Mouse (Mus musculus) forebrain, embryonic 11.5 days (tissue): ENCODE data around the gene Ide. TPM values are rescaled to one million over a fixed set of nuclear protein-coding genes. Genes with fewer than 3 reads are reported as not detected.

Experiments
- ATAC-seq: fragments of 200-750 bp; cut with Nextera tagmentation; replicated peaks from 2 replicates; pipeline ENCODE4 v1.8.0; 2017; ENCODE audit warnings: moderate TSS enrichment; ENCODE audit not compliant: low FRiP score
- DNase-seq: peaks from one replicate; pipeline ENCODE4 v3.0.0-alpha.2; 2017; ENCODE audit warnings: low spot score
- H3K27ac ChIP-seq: fragments of 300-500 bp; sonication (generic); 2 replicates; pipeline ENCODE4 v1.5.1; 2014; ENCODE audit warnings: low read depth, low read length
- H3K27me3 ChIP-seq: fragments of 300-500 bp; sonication (generic); 2 replicates; pipeline ENCODE4 v1.6.1; 2014; ENCODE audit warnings: mild to moderate bottlenecking, low read length, mixed read lengths; ENCODE audit not compliant: control insufficient read depth, insufficient read depth
- H3K36me3 ChIP-seq: fragments of 300-500 bp; sonication (generic); 2 replicates; pipeline ENCODE4 v1.6.1; 2014; ENCODE audit warnings: mild to moderate bottlenecking, low read length, moderate library complexity, mixed read lengths; ENCODE audit not compliant: control insufficient read depth, insufficient read depth
- H3K4me1 ChIP-seq: fragments of 300-500 bp; sonication (generic); replicated peaks from 2 replicates; pipeline ENCODE4 v1.6.1; 2014; ENCODE audit warnings: low read length, mixed read lengths; ENCODE audit not compliant: control insufficient read depth, insufficient read depth
- H3K4me2 ChIP-seq: fragments of 300-500 bp; sonication (generic); 2 replicates; pipeline ENCODE4 v1.6.1; 2014; ENCODE audit warnings: low read depth, mild to moderate bottlenecking, low read length, moderate library complexity, mixed read lengths; ENCODE audit not compliant: severe bottlenecking
- H3K4me3 ChIP-seq: fragments of 300-500 bp; sonication (generic); 2 replicates; pipeline ENCODE4 v1.5.1; 2014; ENCODE audit warnings: low read depth, low read length
- H3K9ac ChIP-seq: fragments of 300-500 bp; sonication (generic); 2 replicates; pipeline ENCODE4 v1.6.1; 2014; ENCODE audit warnings: low read length
- H3K9me3 ChIP-seq: fragments of 300-500 bp; sonication (generic); 2 replicates; pipeline ENCODE4 v1.6.1; 2016; ENCODE audit warnings: low read length, mixed read lengths; ENCODE audit not compliant: control insufficient read depth
- WGBS: fragments of 180-500 bp; shearing (Covaris S2); extraction: QIAGEN DNeasy Blood & Tissue Kit; methylation state at CpG from one replicate; pipeline ENCODE4 v1.1.7; 2014; 5-methylcytosine and 5-hydroxymethylcytosine counted together
- polyA plus RNA-seq: library from polyadenylated mRNA; unstranded; fragments of >200 nt; fragmentation: Nextera tagmentation; extraction: Ambion mirVana; gene quantifications from 2 replicates; pipeline ENCODE4 v1.2.1, GENCODE M21; 2014

The Ide gene
- polyA plus RNA-seq, 1 experiment from 2014 or later = 71.6 TPM

- no peaks in the 10 kb centered on the region for H3K36me3 ChIP-seq
- H3K9ac ChIP-seq = no peak overlapping the region
- DNase-seq (no peak), ATAC-seq (no peak)
- no peak overlapping the region for H3K4me2 ChIP-seq
- H3K27ac ChIP-seq = no peak overlapping the region
- no peaks in the 10 kb centered on the region for H3K9me3 ChIP-seq
- 93% methylated on average over 4 of the region's 4 CpGs for WGBS
- no peak overlapping the region for H3K4me3 ChIP-seq
- H3K4me1 ChIP-seq = no peaks in the 10 kb centered on the region
- no peaks in the 10 kb centered on the region for H3K27me3 ChIP-seq
Observed at GRCm38 (mm10) chr19:37369921-37370320, 32.3 kb upstream of the Ide start.

DNA sequence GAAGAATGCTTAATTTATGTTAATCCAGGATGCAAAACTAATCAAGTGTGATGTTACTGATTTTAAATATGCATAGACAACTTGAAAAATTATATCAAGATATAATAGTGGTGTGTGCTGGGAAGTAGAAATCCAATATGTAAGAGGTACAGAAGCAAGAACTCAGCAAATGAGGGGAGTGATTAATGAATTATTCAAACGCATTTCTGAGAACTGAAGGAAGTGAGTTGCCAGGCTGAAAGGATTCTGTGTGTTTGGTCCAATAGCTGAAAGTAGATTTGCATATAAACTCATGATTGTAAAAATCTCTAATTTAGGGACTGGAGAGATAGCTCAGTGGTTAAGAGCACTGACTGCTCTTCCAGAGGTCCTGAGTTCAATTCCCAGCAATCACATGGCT, 31.3 kb upstream of the Ide start:
- no peak for DNase-seq
- H3K9ac ChIP-seq = no peak overlapping the region
- no peak overlapping the region for H3K4me3 ChIP-seq
- no peaks in the 10 kb centered on the region for H3K27me3 ChIP-seq
- no peaks in the 10 kb centered on the region for H3K36me3 ChIP-seq
- no peaks in the 10 kb centered on the region for H3K4me1 ChIP-seq
- H3K9me3 ChIP-seq = no peaks in the 10 kb centered on the region
- no peak overlapping the region for H3K27ac ChIP-seq
- no peak for ATAC-seq
- WGBS = 67% methylated on average over 1 of the region's 1 CpGs
- H3K4me2 ChIP-seq = no peak overlapping the region

DNA sequence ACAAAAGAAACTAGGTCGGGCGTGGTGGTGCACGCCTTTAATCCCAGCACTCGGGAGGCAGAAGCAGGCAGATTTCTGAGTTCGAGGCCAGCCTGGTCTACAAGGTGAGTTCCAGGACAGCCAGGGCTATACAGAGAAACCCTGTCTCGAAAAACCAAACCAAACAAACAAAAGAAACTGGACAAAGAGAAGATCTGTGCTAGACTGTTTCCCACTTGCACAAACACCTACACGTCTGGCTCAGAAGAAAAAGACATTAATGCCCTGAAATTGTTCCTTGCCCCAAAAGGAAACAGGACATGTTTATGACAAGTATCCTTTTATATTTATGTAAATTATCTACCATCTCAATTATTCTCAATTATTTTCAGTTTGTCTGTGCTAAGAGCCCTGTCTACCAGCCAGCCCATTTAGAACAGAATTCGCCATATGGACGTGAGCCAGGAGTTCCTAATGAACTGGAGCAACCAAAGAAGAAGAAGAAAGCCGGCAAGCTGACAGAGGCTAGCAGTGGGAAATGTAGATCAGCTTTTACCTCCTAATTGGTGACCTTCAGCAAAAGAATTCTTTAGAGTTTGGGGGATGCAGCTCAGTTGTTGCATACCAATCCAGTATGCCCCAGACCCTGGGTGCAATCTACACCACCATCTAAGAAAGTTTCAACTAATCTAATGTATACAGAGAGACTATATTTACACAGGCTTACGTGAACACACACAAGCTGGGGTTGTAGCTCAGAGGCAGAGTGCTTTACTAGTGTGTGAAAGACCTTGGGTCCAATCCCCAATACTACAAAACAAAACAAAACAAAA, 25.7 kb upstream of the Ide start:
- WGBS = 79% methylated on average over 11 of the region's 11 CpGs
- no peaks in the 10 kb centered on the region for H3K4me1 ChIP-seq
- no peak overlapping the region for H3K4me3 ChIP-seq
- no peak overlapping the region for H3K9ac ChIP-seq
- H3K36me3 ChIP-seq = no peaks in the 10 kb centered on the region
- H3K27ac ChIP-seq = no peak overlapping the region
- DNase-seq (no peak), ATAC-seq (no peak)
- H3K27me3 ChIP-seq = no peaks in the 10 kb centered on the region
- H3K4me2 ChIP-seq = no peak overlapping the region
- no peaks in the 10 kb centered on the region for H3K9me3 ChIP-seq

GRCm38 (mm10) chr19:37362545-37362944, 24.9 kb upstream of the Ide start:
- Histone ChIP-seq H3K4me1 (no peaks in the 10 kb centered on the region), H3K36me3 (no peaks in the 10 kb centered on the region), H3K9me3 (no peaks in the 10 kb centered on the region), H3K27ac (no peak overlapping the region), H3K4me2 (no peak overlapping the region), H3K9ac (no peak overlapping the region), H3K27me3 (no peaks in the 10 kb centered on the region), H3K4me3 (no peak overlapping the region)
- WGBS = 36% methylated on average over 5 of the region's 5 CpGs
- ATAC-seq = no peak
- no peak for DNase-seq

- 76% methylated on average over 5 of the region's 5 CpGs for WGBS
- H3K4me2 ChIP-seq = no peak overlapping the region
- H3K9ac ChIP-seq = no peak overlapping the region
- H3K4me1 ChIP-seq = no peaks in the 10 kb centered on the region
- H3K9me3 ChIP-seq = no peaks in the 10 kb centered on the region
- ATAC-seq = no peak
- no peaks in the 10 kb centered on the region for H3K36me3 ChIP-seq
- no peak for DNase-seq
- H3K27ac ChIP-seq = no peak overlapping the region
- no peak overlapping the region for H3K4me3 ChIP-seq
- H3K27me3 ChIP-seq = no peaks in the 10 kb centered on the region
Observed at GRCm38 (mm10) chr19:37360044-37360443, 22.4 kb upstream of the Ide start.

DNA sequence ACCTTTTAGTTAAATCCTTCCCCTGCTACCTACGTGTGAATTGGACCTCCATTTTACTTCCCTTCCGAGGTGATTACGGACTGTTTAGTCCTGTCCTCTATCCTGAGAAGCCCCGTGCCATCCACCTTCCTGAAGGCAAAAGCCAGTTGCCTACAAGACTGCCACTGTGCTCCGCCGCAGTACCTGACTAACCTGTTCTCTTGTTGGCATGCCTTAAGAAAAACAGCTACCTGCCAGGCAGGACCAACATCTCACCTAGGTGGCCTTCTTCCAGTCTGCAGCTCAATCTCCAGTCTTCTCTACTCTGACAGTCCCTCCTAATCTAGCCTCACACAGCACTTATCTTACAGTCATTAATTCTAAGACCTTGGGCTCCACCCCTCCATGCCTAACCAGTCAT, 15.7 kb upstream of the Ide start:
- Histone ChIP-seq H3K27me3 (no peaks in the 10 kb centered on the region), H3K4me1 (no peaks in the 10 kb centered on the region), H3K9me3 (no peaks in the 10 kb centered on the region), H3K4me2 (no peak overlapping the region), H3K36me3 (no peaks in the 10 kb centered on the region), H3K4me3 (no peak overlapping the region), H3K9ac (no peak overlapping the region), H3K27ac (no peak overlapping the region)
- 90% methylated on average over 6 of the region's 6 CpGs for WGBS
- DNase-seq = no peak
- no peak for ATAC-seq

DNA sequence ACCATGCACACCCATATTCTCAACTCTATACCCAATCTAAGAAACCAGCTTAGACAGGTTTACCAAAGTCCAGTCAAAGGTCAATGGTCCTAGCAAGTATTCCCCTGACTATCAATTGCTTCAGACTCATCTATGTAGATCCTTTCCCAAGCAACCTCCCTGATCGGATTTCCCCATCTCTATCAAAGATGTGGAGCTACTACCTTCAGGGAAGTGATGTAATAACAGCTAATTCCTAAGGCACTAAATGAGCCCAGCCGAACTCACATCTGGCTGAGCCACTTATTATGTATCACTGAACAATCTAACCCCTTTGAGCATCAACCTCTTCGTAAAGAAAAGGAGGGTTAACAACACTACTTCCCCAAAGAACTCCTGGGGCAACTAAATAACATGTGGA, 15.1 kb upstream of the Ide start:
- no peak overlapping the region for H3K4me2 ChIP-seq
- no peak overlapping the region for H3K27ac ChIP-seq
- no peak overlapping the region for H3K9ac ChIP-seq
- no peaks in the 10 kb centered on the region for H3K9me3 ChIP-seq
- WGBS = 93% methylated on average over 3 of the region's 3 CpGs
- H3K4me3 ChIP-seq = no peak overlapping the region
- DNase-seq (no peak), ATAC-seq (no peak)
- H3K36me3 ChIP-seq = no peaks in the 10 kb centered on the region
- H3K27me3 ChIP-seq = no peaks in the 10 kb centered on the region
- no peaks in the 10 kb centered on the region for H3K4me1 ChIP-seq

- no peaks in the 10 kb centered on the region for H3K36me3 ChIP-seq
- H3K4me3 ChIP-seq = no peak overlapping the region
- H3K4me1 ChIP-seq = no peaks in the 10 kb centered on the region
- H3K4me2 ChIP-seq = no peak overlapping the region
- no peak overlapping the region for H3K9ac ChIP-seq
- ATAC-seq (no peak), DNase-seq (no peak)
- H3K27me3 ChIP-seq = no peaks in the 10 kb centered on the region
- H3K9me3 ChIP-seq = no peaks in the 10 kb centered on the region
- no peak overlapping the region for H3K27ac ChIP-seq
Observed at GRCm38 (mm10) chr19:37348952-37349351, 11.3 kb upstream of the Ide start.

GRCm38 (mm10) chr19:37348331-37348730, 10.7 kb upstream of the Ide start:
- no peak overlapping the region for H3K9ac ChIP-seq
- H3K27ac ChIP-seq = no peak overlapping the region
- H3K9me3 ChIP-seq = no peaks in the 10 kb centered on the region
- H3K4me3 ChIP-seq = no peak overlapping the region
- H3K36me3 ChIP-seq = no peaks in the 10 kb centered on the region
- 88% methylated on average over 10 of the region's 10 CpGs for WGBS
- DNase-seq = no peak
- no peak for ATAC-seq
- no peak overlapping the region for H3K4me2 ChIP-seq
- no peaks in the 10 kb centered on the region for H3K4me1 ChIP-seq
- no peaks in the 10 kb centered on the region for H3K27me3 ChIP-seq
